Comparison of ENCODE assay signal across 22 mouse cellular contexts in genomic region chr6:117605685-117606084, GRCm38 (mm10).
A peak's percentile ranks its signal among the peaks of the same experiment; 100 is the strongest.
DNase-seq lines count a peak whose midpoint lies in the region; ATAC-seq and TF ChIP-seq lines count a peak whose summit lies in the region.
"Had no signal": no experiment of that assay in that cellular context is flagged by ENCODE, and none has a peak within 500 bp of the region (broad histone marks: within the 10 kb centered on the region; RNA-seq: fewer than 3 reads in every experiment).

No protein-coding gene starts in this region.

- no peaks in the 10 kb centered on the region for H3K9me3 ChIP-seq in lung, embryonic 14.5 days (ENCODE audit: low read depth, low read length)
- no peaks in the 10 kb centered on the region; the same call in 1 of the 2 replicates for H3K9me3 ChIP-seq in heart, embryonic 15.5 days (replicated peaks)
- H3K9me3 ChIP-seq: forebrain, embryonic 13.5 days; limb, embryonic 13.5 days; lung, embryonic 15.5 days had no signal

- H3K27me3 ChIP-seq in lung, embryonic 14.5 days (ENCODE audit: insufficient read depth, low read length) = no peaks in the 10 kb centered on the region
- H3K27me3 ChIP-seq in heart, embryonic 15.5 days = peaks cover 12% of the 10 kb centered on the region
- H3K27me3 ChIP-seq: forebrain, embryonic 13.5 days; limb, embryonic 13.5 days; liver, embryonic 13.5 days; lung, embryonic 15.5 days had no signal

- no peak overlapping the region for H3K9ac ChIP-seq in lung, embryonic 14.5 days
- no peak overlapping the region for H3K9ac ChIP-seq in heart, embryonic 15.5 days
- H3K9ac ChIP-seq: forebrain, embryonic 13.5 days; limb, embryonic 13.5 days; liver, embryonic 13.5 days; lung, embryonic 15.5 days had no signal

- H3K4me2 ChIP-seq in lung, embryonic 14.5 days = no peak overlapping the region
- H3K4me2 ChIP-seq in heart, embryonic 15.5 days = peak overlapping the region; percentile 17
- H3K4me2 ChIP-seq: forebrain, embryonic 13.5 days; limb, embryonic 13.5 days; liver, embryonic 13.5 days; lung, embryonic 15.5 days; midbrain, embryonic 11.5 days had no signal

- ATAC-seq in frontal cortex, adult (ENCODE audit: low TSS enrichment) = peak; percentile 59
- no peak for ATAC-seq in lung, embryonic 14.5 days (ENCODE audit: insufficient read depth)
- no peak; the same call in 1 of the 2 replicates for ATAC-seq in heart, embryonic 15.5 days (replicated peaks; ENCODE audit: insufficient number of reproducible peaks, insufficient read depth, low FRiP score, low read depth)
- ATAC-seq: forebrain, embryonic 13.5 days had no signal

- TF ChIP-seq CTCF in lung, embryonic 14.5 days (IDR thresholded peaks at IDR 0.05; ENCODE audit: low read depth) = no peak

- H3K4me3 ChIP-seq in lung, embryonic 14.5 days (ENCODE audit: low read depth, low read length) = no peak overlapping the region
- no peak overlapping the region for H3K4me3 ChIP-seq in heart, embryonic 15.5 days
- H3K4me3 ChIP-seq: embryonic facial prominence, embryonic 10.5 days; forebrain, embryonic 13.5 days; limb, embryonic 13.5 days; liver, embryonic 13.5 days; lung, embryonic 15.5 days had no signal

- 33% methylated on average over 4 of the region's 4 CpGs for WGBS in lung, embryonic 14.5 days
- WGBS in heart, embryonic 15.5 days = 19% methylated on average over 4 of the region's 4 CpGs

- no peak overlapping the region for H3K27ac ChIP-seq in lung, embryonic 14.5 days (ENCODE audit: low read depth)
- H3K27ac ChIP-seq in heart, embryonic 15.5 days = peak overlapping the region; percentile 58
- H3K27ac ChIP-seq: forebrain, embryonic 13.5 days; limb, embryonic 13.5 days; liver, embryonic 13.5 days; lung, embryonic 15.5 days; macrophage had no signal

- no peaks in the 10 kb centered on the region; the same call in none of the 2 replicates for H3K4me1 ChIP-seq in lung, embryonic 14.5 days (ENCODE audit: insufficient read depth)
- H3K4me1 ChIP-seq in heart, embryonic 15.5 days (replicated peaks) = peaks cover 36% of the 10 kb centered on the region
- H3K4me1 ChIP-seq: forebrain, embryonic 13.5 days; lung, embryonic 15.5 days had no signal

- no peaks in the 10 kb centered on the region for H3K36me3 ChIP-seq in lung, embryonic 14.5 days (ENCODE audit: insufficient read depth)
- no peaks in the 10 kb centered on the region for H3K36me3 ChIP-seq in heart, embryonic 15.5 days
- H3K36me3 ChIP-seq: embryonic facial prominence, embryonic 10.5 days; G1E; limb, embryonic 13.5 days; liver, embryonic 13.5 days; lung, embryonic 15.5 days had no signal

- DNase-seq in frontal cortex, postnatal 25 days (ENCODE audit: low spot score in 2 of 2) = no peak
- peak; percentile 3 for DNase-seq in lung, embryonic 14.5 days
- no peak for DNase-seq in lung, postnatal 14 days
- DNase-seq in layer of hippocampus, postnatal 36 days = no peak
- no peak for DNase-seq in kidney, adult 18-20 months
- DNase-seq: adrenal gland, adult 2 months; cerebellum, adult 9-10 months; gastrocnemius, postnatal 36 days; kidney, adult 9 months; kidney, postnatal 25 days; liver, embryonic 13.5 days; right cerebral cortex, adult 18-20 months; thymus, postnatal 25 days had no signal
